Mouse (Mus musculus): ENCODE data around the gene Bnc1. TPM values are rescaled to one million over a fixed set of nuclear protein-coding genes. Genes with fewer than 3 reads are reported as not detected.
A peak's percentile ranks its signal among the peaks of the same experiment; 100 is the strongest.

The Bnc1 gene
- 0.06 TPM for polyA plus RNA-seq (2012; fragmentation: generic; extraction: Trizol)
- long read RNA-seq, experiment 1 = 0 reads
- long read RNA-seq, experiment 2 = 0 reads

- no peaks in the 10 kb centered on the region for H3K36me3 ChIP-seq (ENCODE audit: control insufficient read depth, insufficient read depth)
- H3ac ChIP-seq (ENCODE audit: control insufficient read depth, insufficient read length, low read depth) = no peak within 1 kb of the TSS
- H3K79me3 ChIP-seq (ENCODE audit: low read depth) = no peaks in the 10 kb centered on the region
- no peaks in the 10 kb centered on the region for H3K79me2 ChIP-seq (ENCODE audit: control insufficient read depth, insufficient read depth)
- H3K27me3 ChIP-seq (ENCODE audit: control insufficient read depth, insufficient read depth, insufficient read length) = peaks cover 50% of the 10 kb centered on the region
- H3K4me3 ChIP-seq (ENCODE audit: insufficient read depth, poor library complexity, severe bottlenecking) = peak within 1 kb of the TSS; percentile 11
- TF ChIP-seq MAX (IDR thresholded peaks at IDR 0.05) = no peak
- TF ChIP-seq MYOD1 (IDR thresholded peaks at IDR 0.05; ENCODE audit: control insufficient read depth, insufficient read length, low read depth) = no peak
- no peak for TF ChIP-seq USF1 (IDR thresholded peaks at IDR 0.05; ENCODE audit: low read depth)
- no peak for TF ChIP-seq CTCF (IDR thresholded peaks at IDR 0.05; ENCODE audit: control insufficient read depth, insufficient read depth, insufficient read length)
- TF ChIP-seq FOSL1 (IDR thresholded peaks at IDR 0.05; ENCODE audit: insufficient read depth, low read length, poor library complexity, severe bottlenecking) = no peak
- TF ChIP-seq MYOG (IDR thresholded peaks at IDR 0.05; ENCODE audit: control insufficient read depth, extremely low read depth, insufficient read length) = no peak
- no peak for TF ChIP-seq CEBPB (IDR thresholded peaks at IDR 0.05; ENCODE audit: low read depth)
Measured at GRCm38 (mm10) chr7:81992131-81993061, at the start of gene Bnc1. Gene Bnc1, minus strand, starts transcription at chr7:81992292.

GRCm38 (mm10) chr7:82033347-82033746, 41.3 kb upstream of the Bnc1 start:
- no peaks in the 10 kb centered on the region for H3K36me3 ChIP-seq (ENCODE audit: control insufficient read depth, insufficient read depth)
- no peak overlapping the region for H3ac ChIP-seq (ENCODE audit: control insufficient read depth, insufficient read length, low read depth)
- TF ChIP-seq MYOG (IDR thresholded peaks at IDR 0.05; ENCODE audit: control insufficient read depth, extremely low read depth, insufficient read length) (no peak), USF1 (IDR thresholded peaks at IDR 0.05; ENCODE audit: low read depth) (no peak), CTCF (IDR thresholded peaks at IDR 0.05; ENCODE audit: control insufficient read depth, insufficient read depth, insufficient read length) (no peak), MAX (IDR thresholded peaks at IDR 0.05) (no peak), FOSL1 (IDR thresholded peaks at IDR 0.05; ENCODE audit: insufficient read depth, low read length, poor library complexity, severe bottlenecking) (no peak), MYOD1 (IDR thresholded peaks at IDR 0.05; ENCODE audit: control insufficient read depth, insufficient read length, low read depth) (no peak), CEBPB (IDR thresholded peaks at IDR 0.05; ENCODE audit: low read depth) (no peak)
- no peaks in the 10 kb centered on the region for H3K27me3 ChIP-seq (ENCODE audit: control insufficient read depth, insufficient read depth, insufficient read length)
- no peaks in the 10 kb centered on the region for H3K79me2 ChIP-seq (ENCODE audit: control insufficient read depth, insufficient read depth)
- no peaks in the 10 kb centered on the region for H3K79me3 ChIP-seq (ENCODE audit: low read depth)
- H3K4me3 ChIP-seq (ENCODE audit: insufficient read depth, poor library complexity, severe bottlenecking) = no peak overlapping the region

- Histone ChIP-seq H3K79me2 (ENCODE audit: control insufficient read depth, insufficient read depth) (no peaks in the 10 kb centered on the region), H3K79me3 (ENCODE audit: low read depth) (no peaks in the 10 kb centered on the region), H3K36me3 (ENCODE audit: control insufficient read depth, insufficient read depth) (no peaks in the 10 kb centered on the region), H3K4me3 (ENCODE audit: insufficient read depth, poor library complexity, severe bottlenecking) (no peak overlapping the region), H3ac (ENCODE audit: control insufficient read depth, insufficient read length, low read depth) (no peak overlapping the region), H3K27me3 (ENCODE audit: control insufficient read depth, insufficient read depth, insufficient read length) (no peaks in the 10 kb centered on the region)
- TF ChIP-seq MYOG (IDR thresholded peaks at IDR 0.05; ENCODE audit: control insufficient read depth, extremely low read depth, insufficient read length) = no peak
- no peak for TF ChIP-seq FOSL1 (IDR thresholded peaks at IDR 0.05; ENCODE audit: insufficient read depth, low read length, poor library complexity, severe bottlenecking)
- peak; percentile 34 for TF ChIP-seq MAX (IDR thresholded peaks at IDR 0.05)
Measured at GRCm38 (mm10) chr7:82029666-82030065, 37.6 kb upstream of the Bnc1 start.

- Histone ChIP-seq H3K36me3 (ENCODE audit: control insufficient read depth, insufficient read depth) (no peaks in the 10 kb centered on the region), H3ac (ENCODE audit: control insufficient read depth, insufficient read length, low read depth) (no peak overlapping the region), H3K79me2 (ENCODE audit: control insufficient read depth, insufficient read depth) (no peaks in the 10 kb centered on the region), H3K79me3 (ENCODE audit: low read depth) (no peaks in the 10 kb centered on the region), H3K27me3 (ENCODE audit: control insufficient read depth, insufficient read depth, insufficient read length) (no peaks in the 10 kb centered on the region), H3K4me3 (ENCODE audit: insufficient read depth, poor library complexity, severe bottlenecking) (no peak overlapping the region)
- TF ChIP-seq USF1 (IDR thresholded peaks at IDR 0.05; ENCODE audit: low read depth) (no peak), MYOG (IDR thresholded peaks at IDR 0.05; ENCODE audit: control insufficient read depth, extremely low read depth, insufficient read length) (no peak), CEBPB (IDR thresholded peaks at IDR 0.05; ENCODE audit: low read depth) (no peak), MAX (IDR thresholded peaks at IDR 0.05) (no peak), FOSL1 (IDR thresholded peaks at IDR 0.05; ENCODE audit: insufficient read depth, low read length, poor library complexity, severe bottlenecking) (no peak), MYOD1 (IDR thresholded peaks at IDR 0.05; ENCODE audit: control insufficient read depth, insufficient read length, low read depth) (no peak), CTCF (IDR thresholded peaks at IDR 0.05; ENCODE audit: control insufficient read depth, insufficient read depth, insufficient read length) (no peak)
Measured at GRCm38 (mm10) chr7:82025802-82026201, 33.7 kb upstream of the Bnc1 start.

- TF ChIP-seq FOSL1 (IDR thresholded peaks at IDR 0.05; ENCODE audit: insufficient read depth, low read length, poor library complexity, severe bottlenecking) = no peak
- TF ChIP-seq MYOD1 (IDR thresholded peaks at IDR 0.05; ENCODE audit: control insufficient read depth, insufficient read length, low read depth) = no peak
- no peak for TF ChIP-seq CEBPB (IDR thresholded peaks at IDR 0.05; ENCODE audit: low read depth)
- TF ChIP-seq CTCF (IDR thresholded peaks at IDR 0.05; ENCODE audit: control insufficient read depth, insufficient read depth, insufficient read length) = no peak
- TF ChIP-seq USF1 (IDR thresholded peaks at IDR 0.05; ENCODE audit: low read depth) = no peak
- no peak for TF ChIP-seq MAX (IDR thresholded peaks at IDR 0.05)
- no peak for TF ChIP-seq MYOG (IDR thresholded peaks at IDR 0.05; ENCODE audit: control insufficient read depth, extremely low read depth, insufficient read length)
- H3K27me3 ChIP-seq (ENCODE audit: control insufficient read depth, insufficient read depth, insufficient read length) = no peaks in the 10 kb centered on the region
- H3K36me3 ChIP-seq (ENCODE audit: control insufficient read depth, insufficient read depth) = peaks cover 5% of the 10 kb centered on the region
- H3ac ChIP-seq (ENCODE audit: control insufficient read depth, insufficient read length, low read depth) = no peak overlapping the region
- no peaks in the 10 kb centered on the region for H3K79me3 ChIP-seq (ENCODE audit: low read depth)
- no peak overlapping the region for H3K4me3 ChIP-seq (ENCODE audit: insufficient read depth, poor library complexity, severe bottlenecking)
- H3K79me2 ChIP-seq (ENCODE audit: control insufficient read depth, insufficient read depth) = no peaks in the 10 kb centered on the region
Measured at GRCm38 (mm10) chr7:82023676-82024075, 31.6 kb upstream of the Bnc1 start.
